Mouse (Mus musculus): ENCODE measurements around the gene Tapbp. TPM values are rescaled to one million over a fixed set of nuclear protein-coding genes. Genes with fewer than 3 reads are reported as not detected.
"Not testable (repeated sequence)": the region's sequence is repeated elsewhere in the genome, so short reads cannot be mapped to it uniquely, and the experiment has no call there.

Tapbp gene
- polyA plus RNA-seq, 1 experiment from 2014 or later = 33.2 TPM

DNA sequence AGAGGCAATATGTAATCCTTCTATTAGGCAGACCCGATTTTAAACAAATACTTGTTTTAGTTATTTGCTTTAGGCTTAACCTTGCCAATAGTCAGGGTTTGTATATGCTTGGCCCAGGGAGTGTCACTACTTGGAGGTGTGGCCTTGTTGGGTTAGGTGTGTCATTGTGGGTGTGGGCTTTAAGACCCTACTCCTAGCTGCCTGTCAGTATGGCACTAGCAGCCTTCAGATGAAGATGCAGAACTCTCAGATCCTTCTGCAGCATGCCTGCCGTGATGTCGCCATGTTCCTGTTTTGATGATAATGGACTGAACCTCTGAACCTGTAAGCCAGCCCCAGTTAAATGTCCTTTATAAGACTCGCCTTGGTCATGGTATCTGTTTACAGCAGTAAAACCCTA is 22.7 kb upstream of the Tapbp start:
- H3K4me1 ChIP-seq (replicated peaks); H3K36me3 ChIP-seq; H3K4me2 ChIP-seq; H3K27me3 ChIP-seq; H3K4me3 ChIP-seq; H3K9ac ChIP-seq; H3K27ac ChIP-seq (replicated peaks); H3K9me3 ChIP-seq; ATAC-seq (ENCODE audit: low FRiP score, low read depth): not testable (repeated sequence)
- 83% methylated on average over 4 of the region's 4 CpGs for WGBS

DNA sequence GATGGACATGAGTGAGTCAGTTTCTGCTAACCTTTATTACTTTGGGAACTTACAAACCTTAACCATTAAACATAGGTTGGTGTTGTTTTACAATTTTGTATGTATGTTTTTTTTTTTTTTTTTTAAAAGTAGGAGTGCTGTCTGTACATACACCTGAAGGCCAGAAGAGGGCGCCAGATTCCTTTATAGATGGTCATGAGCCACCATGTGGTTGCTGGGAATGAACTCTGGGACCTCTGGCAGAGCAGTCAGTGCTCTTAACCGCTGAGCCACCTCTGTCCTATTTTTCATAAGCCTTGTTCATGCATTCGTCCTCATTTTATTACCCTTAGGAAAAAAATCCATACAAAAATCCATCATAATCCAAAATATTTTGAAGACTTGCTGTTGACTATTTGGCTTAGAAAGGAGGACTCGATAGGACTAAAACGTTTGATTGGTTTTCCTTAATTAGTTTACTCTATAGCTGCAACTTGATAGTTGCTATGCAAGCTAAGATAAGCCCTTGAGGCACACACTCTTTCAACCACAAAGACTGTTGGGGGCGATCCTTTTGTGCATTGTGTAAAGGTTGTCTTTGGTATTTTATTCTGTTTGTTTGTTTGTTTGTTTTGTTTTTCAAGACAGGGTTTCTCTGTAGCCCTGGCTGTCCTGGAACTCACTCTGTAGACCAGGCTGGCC is 18.4 kb upstream of the Tapbp start:
- no peaks in the 10 kb centered on the region for H3K4me1 ChIP-seq (replicated peaks)
- H3K4me2 ChIP-seq = no peak overlapping the region
- H3K9me3 ChIP-seq = no peaks in the 10 kb centered on the region
- no peaks in the 10 kb centered on the region for H3K27me3 ChIP-seq
- no peak overlapping the region for H3K27ac ChIP-seq (replicated peaks)
- no peak for ATAC-seq (ENCODE audit: low FRiP score, low read depth)
- H3K36me3 ChIP-seq = no peaks in the 10 kb centered on the region
- H3K9ac ChIP-seq = no peak overlapping the region
- 45% methylated on average over 6 of the region's 6 CpGs for WGBS
- no peak overlapping the region for H3K4me3 ChIP-seq

DNA sequence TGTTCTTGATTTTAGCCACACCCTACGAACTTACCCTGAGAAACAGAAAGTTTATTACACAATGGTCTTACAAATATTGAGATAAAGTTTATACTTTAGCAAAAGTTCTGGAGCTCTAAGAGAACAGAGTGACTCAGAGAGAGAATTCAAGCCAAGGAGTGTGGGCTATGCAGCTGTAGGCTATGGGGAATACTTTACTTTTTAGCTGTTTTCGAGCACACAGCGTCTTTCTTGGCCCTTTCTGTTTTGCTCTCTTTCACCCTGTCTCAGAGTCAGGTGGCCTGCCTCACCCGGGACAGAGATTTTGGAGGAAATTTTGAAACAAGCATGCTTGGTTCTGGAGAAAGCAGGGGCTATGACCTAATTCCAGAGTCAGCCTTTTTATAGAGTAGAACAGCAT is 17.5 kb upstream of the Tapbp start:
- WGBS = 89% methylated on average over 4 of the region's 4 CpGs
- H3K4me3 ChIP-seq; H3K36me3 ChIP-seq; H3K9me3 ChIP-seq; H3K9ac ChIP-seq; ATAC-seq (ENCODE audit: low FRiP score, low read depth); H3K4me1 ChIP-seq (replicated peaks); H3K27me3 ChIP-seq; H3K4me2 ChIP-seq; H3K27ac ChIP-seq (replicated peaks): not testable (repeated sequence)

DNA sequence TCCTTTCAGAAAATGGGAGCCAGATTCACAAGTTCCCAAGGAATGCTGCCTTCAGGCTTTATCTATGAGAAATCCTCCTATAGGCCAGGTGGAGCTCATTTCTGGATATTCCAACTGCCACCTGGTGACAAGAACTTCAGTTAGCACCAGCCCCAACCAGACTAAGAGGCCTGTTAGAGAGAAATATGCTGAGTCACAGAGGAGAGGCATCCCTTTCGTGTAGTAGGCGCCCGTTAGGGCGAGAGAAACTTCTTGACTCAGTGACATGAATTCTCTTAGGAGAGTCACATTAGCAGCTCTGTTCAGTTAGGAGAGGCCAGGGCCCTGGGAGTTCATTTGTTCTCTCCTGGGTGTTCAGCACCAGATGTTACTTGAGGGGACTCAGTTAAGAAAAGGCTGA is 16.1 kb upstream of the Tapbp start:
- no peak overlapping the region for H3K4me2 ChIP-seq
- H3K4me1 ChIP-seq (replicated peaks) = no peaks in the 10 kb centered on the region
- H3K4me3 ChIP-seq = no peak overlapping the region
- WGBS = 86% methylated on average over 4 of the region's 4 CpGs
- H3K9ac ChIP-seq = no peak overlapping the region
- no peak for ATAC-seq (ENCODE audit: low FRiP score, low read depth)
- no peak overlapping the region for H3K27ac ChIP-seq (replicated peaks)
- no peaks in the 10 kb centered on the region for H3K9me3 ChIP-seq
- no peaks in the 10 kb centered on the region for H3K36me3 ChIP-seq
- no peaks in the 10 kb centered on the region for H3K27me3 ChIP-seq

DNA sequence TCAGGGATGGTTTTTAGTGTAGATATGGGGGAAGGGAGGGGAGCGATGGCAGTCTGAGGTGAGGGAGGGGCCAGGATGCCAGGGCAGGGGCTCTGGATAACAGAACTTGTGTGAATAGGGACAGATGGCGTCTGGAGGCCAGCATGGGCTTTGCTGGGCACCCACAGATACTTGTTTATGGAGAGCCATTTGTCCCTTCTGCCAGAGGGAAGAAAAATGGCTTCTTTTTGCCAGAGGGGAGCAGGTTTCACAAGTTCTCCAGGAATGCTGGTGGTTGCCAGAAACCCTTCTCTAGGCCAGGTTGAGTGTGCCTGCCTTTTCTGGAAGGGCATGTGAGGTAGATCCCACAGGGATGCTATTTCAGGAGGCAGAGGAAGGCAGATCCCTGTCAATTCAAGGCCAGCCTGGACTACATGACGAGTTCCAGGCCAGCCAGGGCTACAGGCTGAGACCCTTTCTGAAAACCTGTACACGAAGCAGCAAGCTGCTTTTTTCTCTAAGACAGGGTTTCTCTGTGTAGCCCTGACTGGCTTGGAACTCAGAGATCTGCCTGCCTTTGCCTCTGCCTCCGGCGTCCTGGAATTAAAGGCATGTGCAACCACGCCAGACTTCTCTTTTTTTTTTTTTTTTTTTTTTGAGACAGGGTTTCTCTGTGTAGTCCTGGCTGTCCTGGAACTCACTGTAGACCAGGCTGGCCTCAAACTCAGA is 15.3 kb upstream of the Tapbp start:
- Histone ChIP-seq H3K27ac (replicated peaks) (no peak overlapping the region), H3K4me3 (no peak overlapping the region), H3K36me3 (no peaks in the 10 kb centered on the region), H3K4me2 (no peak overlapping the region), H3K9ac (no peak overlapping the region), H3K27me3 (no peaks in the 10 kb centered on the region), H3K9me3 (no peaks in the 10 kb centered on the region), H3K4me1 (replicated peaks) (no peaks in the 10 kb centered on the region)
- 75% methylated on average over 7 of the region's 7 CpGs for WGBS
- no peak for ATAC-seq (ENCODE audit: low FRiP score, low read depth)

DNA sequence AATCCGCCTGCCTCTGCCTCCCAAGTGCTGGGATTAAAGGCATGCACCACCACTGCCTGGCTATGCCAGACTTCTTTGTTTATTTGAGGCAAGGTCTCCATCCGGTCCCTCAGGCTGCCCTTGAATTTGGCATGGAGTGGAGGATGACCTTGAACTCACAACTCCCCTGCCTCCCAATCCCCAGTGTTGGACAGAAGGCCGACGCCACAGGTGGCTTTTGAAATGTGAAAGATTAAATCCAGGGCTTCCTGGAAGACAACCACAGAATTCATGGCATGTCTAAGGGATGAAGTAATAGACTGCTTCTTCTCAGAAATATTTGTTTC is 14.7 kb upstream of the Tapbp start:
- Histone ChIP-seq H3K27ac (replicated peaks) (no peak overlapping the region), H3K4me1 (replicated peaks) (no peaks in the 10 kb centered on the region), H3K27me3 (no peaks in the 10 kb centered on the region), H3K36me3 (no peaks in the 10 kb centered on the region), H3K4me2 (no peak overlapping the region), H3K4me3 (no peak overlapping the region), H3K9ac (no peak overlapping the region), H3K9me3 (no peaks in the 10 kb centered on the region)
- WGBS = 85% methylated on average over 4 of the region's 4 CpGs
- no peak for ATAC-seq (ENCODE audit: low FRiP score, low read depth)

DNA sequence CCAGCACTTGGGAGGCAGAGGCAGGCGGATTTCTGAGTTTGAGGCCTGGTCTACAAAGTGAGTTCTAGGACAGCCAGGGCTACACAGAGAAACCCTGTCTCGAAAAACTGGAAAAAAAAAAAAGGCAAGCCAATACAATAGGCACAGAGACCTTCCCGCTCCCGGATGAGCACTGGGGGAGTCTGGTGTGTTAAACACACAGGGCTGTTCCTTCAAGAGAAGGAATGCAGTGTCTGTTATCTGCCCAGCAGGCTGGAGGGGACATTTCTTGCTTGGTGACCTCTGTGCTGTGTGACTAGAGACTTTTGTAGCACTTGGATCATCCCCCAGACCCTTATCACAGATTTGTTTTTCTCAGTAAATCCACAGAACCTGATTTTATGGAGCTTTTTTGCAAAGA is 14.0 kb upstream of the Tapbp start:
- H3K4me3 ChIP-seq = no peak overlapping the region
- H3K27ac ChIP-seq (replicated peaks) = no peak overlapping the region
- H3K36me3 ChIP-seq = no peaks in the 10 kb centered on the region
- 73% methylated on average over 4 of the region's 4 CpGs for WGBS
- H3K9me3 ChIP-seq = no peaks in the 10 kb centered on the region
- no peak overlapping the region for H3K4me2 ChIP-seq
- H3K4me1 ChIP-seq (replicated peaks) = no peaks in the 10 kb centered on the region
- no peak for ATAC-seq (ENCODE audit: low FRiP score, low read depth)
- H3K27me3 ChIP-seq = no peaks in the 10 kb centered on the region
- no peak overlapping the region for H3K9ac ChIP-seq

DNA sequence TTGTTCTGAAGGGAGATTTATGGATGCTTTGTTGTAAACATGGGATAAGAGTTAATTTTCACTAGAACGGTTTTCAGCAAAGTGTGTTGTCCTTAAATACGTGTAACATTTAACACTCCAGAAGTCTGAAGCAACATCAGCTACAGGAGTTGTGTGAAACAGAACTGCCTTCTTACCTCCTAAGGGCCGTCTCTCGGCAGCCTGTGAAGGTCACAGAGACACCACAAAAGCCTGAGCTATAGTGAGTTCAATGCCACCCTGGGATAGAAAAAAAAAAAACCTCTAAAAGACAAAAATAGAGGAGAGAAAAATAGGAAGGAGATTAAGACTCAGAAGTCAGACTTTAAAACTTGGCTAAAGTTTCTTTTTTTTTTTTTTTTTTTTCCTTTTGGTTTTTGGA is 13.6 kb upstream of the Tapbp start:
- Histone ChIP-seq H3K9me3 (no peaks in the 10 kb centered on the region), H3K4me1 (replicated peaks) (no peaks in the 10 kb centered on the region), H3K36me3 (no peaks in the 10 kb centered on the region), H3K4me3 (no peak overlapping the region), H3K27me3 (no peaks in the 10 kb centered on the region), H3K9ac (no peak overlapping the region), H3K27ac (replicated peaks) (no peak overlapping the region), H3K4me2 (no peak overlapping the region)
- ATAC-seq (ENCODE audit: low FRiP score, low read depth) = no peak
- WGBS = 76% methylated on average over 4 of the region's 4 CpGs

DNA sequence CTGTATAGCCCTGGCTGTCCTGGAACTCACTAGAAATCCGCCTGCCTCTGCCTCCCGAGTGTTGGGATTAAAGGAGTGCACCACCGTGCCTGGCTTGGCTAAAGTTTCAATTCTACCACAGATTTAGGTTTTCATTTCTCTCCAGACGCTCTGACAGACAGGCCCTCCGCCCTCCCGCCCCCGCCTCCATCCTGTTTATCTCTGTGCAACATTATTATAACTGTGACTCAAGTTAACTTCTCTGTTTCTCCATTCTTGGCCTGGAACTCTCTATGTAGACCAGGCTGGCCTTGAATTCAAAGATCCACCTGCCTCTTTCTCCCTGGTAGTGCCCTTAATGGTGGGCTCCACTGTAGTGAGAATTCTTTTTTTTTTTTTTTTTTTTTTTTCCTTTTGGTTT is 13.2 kb upstream of the Tapbp start:
- 85% methylated on average over 7 of the region's 7 CpGs for WGBS
- ATAC-seq (ENCODE audit: low FRiP score, low read depth) = no peak
- Histone ChIP-seq H3K27me3 (no peaks in the 10 kb centered on the region), H3K9ac (no peak overlapping the region), H3K4me1 (replicated peaks) (no peaks in the 10 kb centered on the region; the same call in 1 of the 2 replicates), H3K27ac (replicated peaks) (no peak overlapping the region), H3K4me2 (no peak overlapping the region), H3K36me3 (no peaks in the 10 kb centered on the region), H3K9me3 (no peaks in the 10 kb centered on the region), H3K4me3 (no peak overlapping the region)

DNA sequence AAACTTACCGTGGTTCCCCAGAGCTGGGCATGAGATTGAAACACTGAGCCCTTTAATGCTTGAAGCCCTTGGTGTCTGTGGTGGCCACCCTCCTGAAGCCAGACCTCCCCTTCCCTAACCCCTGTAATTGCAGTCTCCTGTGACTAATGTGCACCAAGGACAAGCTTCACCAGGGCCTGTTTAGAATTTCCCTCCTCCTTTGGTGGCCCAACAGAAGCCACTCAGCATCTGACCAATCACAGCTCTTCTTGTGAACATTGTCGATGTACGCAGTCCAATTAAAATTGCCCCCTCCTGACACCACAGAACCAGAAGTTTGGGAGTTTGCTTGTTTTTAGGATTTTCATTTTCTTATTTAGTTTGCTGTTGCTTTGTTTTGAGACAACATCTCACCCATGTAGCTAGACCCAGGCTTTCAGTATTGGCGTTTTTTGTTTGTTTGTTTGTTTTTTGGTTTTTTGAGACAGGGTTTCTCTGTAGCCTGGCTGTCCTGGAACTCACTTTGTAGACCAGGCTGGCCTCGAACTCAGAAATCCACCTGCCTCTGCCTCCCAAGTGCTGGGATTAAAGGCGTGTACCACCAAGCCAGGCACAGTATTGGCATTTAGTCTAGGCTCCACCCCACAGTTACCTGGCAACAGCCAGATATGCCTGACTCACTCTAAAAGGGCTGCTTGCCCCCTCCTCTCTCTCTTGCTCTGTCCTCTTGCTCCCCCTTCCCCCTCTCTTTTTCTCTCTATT is 11.6 kb upstream of the Tapbp start:
- H3K4me3 ChIP-seq; H3K4me2 ChIP-seq; ATAC-seq (ENCODE audit: low FRiP score, low read depth); H3K4me1 ChIP-seq (replicated peaks); H3K27ac ChIP-seq (replicated peaks); H3K36me3 ChIP-seq; H3K9me3 ChIP-seq; H3K9ac ChIP-seq; H3K27me3 ChIP-seq: not testable (repeated sequence)
- WGBS = 73% methylated on average over 6 of the region's 6 CpGs

DNA sequence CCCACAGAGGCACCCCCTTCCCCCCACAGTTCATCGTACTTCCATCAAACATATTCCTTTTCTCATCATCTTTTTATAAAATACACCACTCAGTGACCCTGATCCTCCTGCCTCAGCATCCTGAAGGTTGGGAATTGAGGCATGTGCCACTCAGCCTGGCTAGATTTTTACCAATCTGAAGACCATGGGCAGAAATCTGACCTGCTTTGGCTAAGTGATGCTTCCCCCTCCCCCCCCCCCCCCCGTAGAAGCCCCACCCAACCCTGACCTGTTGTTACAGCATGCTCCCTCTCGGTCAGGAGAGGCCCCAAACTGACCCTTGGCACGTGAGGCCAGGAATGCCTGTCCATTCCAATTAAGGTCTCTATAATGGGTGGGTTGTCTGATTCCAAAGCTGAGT is 10.9 kb upstream of the Tapbp start, which contains the start of gene Platr17:
Platr17 (plus strand) TSS at position 301 of the 400 bp plus-strand sequence.
- WGBS = 10% methylated on average over 3 of the region's 4 CpGs
- H3K4me2 ChIP-seq; H3K4me3 ChIP-seq; H3K36me3 ChIP-seq; H3K4me1 ChIP-seq (replicated peaks); ATAC-seq (ENCODE audit: low FRiP score, low read depth); H3K9me3 ChIP-seq; H3K27ac ChIP-seq (replicated peaks); H3K9ac ChIP-seq; H3K27me3 ChIP-seq: not testable (repeated sequence)

DNA sequence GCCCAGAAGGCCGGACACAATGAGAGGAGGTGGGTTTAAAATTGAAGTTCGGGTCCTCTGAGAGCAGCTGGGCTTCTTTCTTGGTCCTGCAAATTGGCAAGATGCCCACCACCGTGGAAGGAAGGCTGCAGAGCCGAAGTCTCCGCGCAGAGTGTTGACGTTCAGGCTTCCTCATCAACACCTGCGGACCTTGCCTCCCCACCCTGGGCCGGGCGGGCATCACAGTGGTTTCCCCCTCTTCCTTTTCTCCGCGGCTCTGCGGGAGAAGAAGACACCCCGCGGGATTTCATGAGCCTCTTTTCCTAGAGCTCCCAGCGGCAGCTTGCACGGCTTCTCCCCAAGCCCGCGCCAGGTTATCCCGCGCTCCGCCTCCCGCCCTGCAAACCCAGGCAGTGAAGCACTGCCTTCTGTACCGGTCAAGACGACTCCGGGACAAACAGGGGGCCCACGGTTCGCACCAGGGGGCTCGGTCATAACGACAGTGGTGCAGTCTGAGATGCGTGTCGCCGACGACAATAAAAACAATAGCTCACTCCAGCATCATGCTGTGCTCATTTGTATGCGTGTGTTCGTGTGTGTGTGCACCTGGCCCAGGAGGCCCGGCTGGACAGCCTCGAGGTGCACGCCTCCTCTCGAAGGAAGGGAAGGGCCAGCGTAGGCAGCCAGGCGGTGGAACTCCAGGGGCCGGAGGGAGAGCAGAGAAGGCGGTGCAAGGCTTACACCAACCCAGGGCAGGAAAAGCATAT is 7.2 kb upstream of the Tapbp start:
- Histone ChIP-seq H3K27me3 (no peaks in the 10 kb centered on the region), H3K4me2 (peak overlapping the region; percentile 93), H3K4me1 (replicated peaks) (peaks cover 29% of the 10 kb centered on the region), H3K36me3 (peaks cover 20% of the 10 kb centered on the region), H3K9ac (peak overlapping the region; percentile 59), H3K4me3 (peak overlapping the region; percentile 72), H3K27ac (replicated peaks) (peak overlapping the region; percentile 84), H3K9me3 (no peaks in the 10 kb centered on the region)
- WGBS = under 1% methylated on average over 41 of the region's 44 CpGs
- ATAC-seq (ENCODE audit: low FRiP score, low read depth) = peak; percentile 0; the same call in 1 of the 2 replicates
